Mouse (Mus musculus): ENCODE measurements around the gene E4f1. TPM values are rescaled to one million over a fixed set of nuclear protein-coding genes. Genes with fewer than 3 reads are reported as not detected.
A peak's percentile ranks its signal among the peaks of the same experiment; 100 is the strongest.

Gene E4f1
- 37.9 and 54.0 TPM in 2 replicates for polyA plus RNA-seq (2015; fragmentation: Nextera tagmentation; extraction: Ambion mirVana)

DNA sequence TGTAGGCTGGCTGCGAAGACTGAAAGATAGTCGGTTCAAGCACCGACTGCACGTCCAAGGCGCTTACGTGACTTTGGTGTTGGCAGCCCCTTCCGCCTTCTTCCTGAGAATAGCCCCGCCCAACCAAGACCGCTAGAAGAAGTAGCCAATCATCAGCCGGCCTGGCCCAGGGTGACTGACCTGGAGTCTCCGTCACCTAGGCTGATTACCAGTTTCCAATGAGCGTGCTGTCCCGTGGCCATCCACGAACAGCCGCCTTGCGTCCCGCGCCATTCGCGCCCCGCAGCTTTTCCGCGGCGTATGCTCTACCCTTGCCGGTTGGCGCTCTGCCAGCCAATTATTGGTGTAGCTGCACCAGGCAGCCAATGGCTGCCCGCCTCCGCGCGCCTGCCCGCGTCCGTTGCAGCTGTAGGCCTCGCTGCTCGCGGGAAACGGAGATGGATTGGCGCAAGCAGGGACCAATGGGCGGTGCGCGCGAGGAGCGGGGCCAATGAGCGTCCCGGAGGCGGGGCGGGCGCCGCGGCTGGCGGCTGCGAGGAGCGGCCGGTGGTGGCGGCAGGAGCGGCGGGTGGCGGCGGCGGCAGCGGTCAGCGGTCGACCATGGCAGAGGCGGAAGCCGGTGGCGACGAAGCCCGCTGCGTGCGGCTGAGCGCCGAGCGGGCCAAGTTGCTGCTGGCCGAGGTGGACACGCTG lies at the start of gene E4f1, which contains the start of gene Pgp:
Gene E4f1 (minus strand): TSS at position 404 of the 693 bp plus-strand sequence.
Gene Pgp (plus strand): TSS at position 483 of the 693 bp plus-strand sequence.
- peak within 1 kb of the TSS; percentile 86 for H3K27ac ChIP-seq (ENCODE audit: low read length)
- H3K36me3 ChIP-seq (ENCODE audit: control insufficient read depth, insufficient read depth), result no peaks in the 10 kb centered on the region
- ATAC-seq, result peak; percentile 99
- H3K4me1 ChIP-seq (replicated peaks; ENCODE audit: control insufficient read depth, insufficient read depth, low read length), result peaks cover 25% of the 10 kb centered on the region
- H3K9ac ChIP-seq (replicated peaks; ENCODE audit: low read depth, low read length), result peak within 1 kb of the TSS; percentile 74
- WGBS, result under 1% methylated on average over 73 of the region's 75 CpGs
- peak within 1 kb of the TSS; percentile 76 for H3K4me3 ChIP-seq (replicated peaks; ENCODE audit: low read length)
- H3K27me3 ChIP-seq (replicated peaks; ENCODE audit: control insufficient read depth, insufficient read depth, low read length), result no peaks in the 10 kb centered on the region
- H3K4me2 ChIP-seq (ENCODE audit: low read length), result peak within 1 kb of the TSS; percentile 97
- no peaks in the 10 kb centered on the region for H3K9me3 ChIP-seq (ENCODE audit: control insufficient read depth, low read length)

DNA sequence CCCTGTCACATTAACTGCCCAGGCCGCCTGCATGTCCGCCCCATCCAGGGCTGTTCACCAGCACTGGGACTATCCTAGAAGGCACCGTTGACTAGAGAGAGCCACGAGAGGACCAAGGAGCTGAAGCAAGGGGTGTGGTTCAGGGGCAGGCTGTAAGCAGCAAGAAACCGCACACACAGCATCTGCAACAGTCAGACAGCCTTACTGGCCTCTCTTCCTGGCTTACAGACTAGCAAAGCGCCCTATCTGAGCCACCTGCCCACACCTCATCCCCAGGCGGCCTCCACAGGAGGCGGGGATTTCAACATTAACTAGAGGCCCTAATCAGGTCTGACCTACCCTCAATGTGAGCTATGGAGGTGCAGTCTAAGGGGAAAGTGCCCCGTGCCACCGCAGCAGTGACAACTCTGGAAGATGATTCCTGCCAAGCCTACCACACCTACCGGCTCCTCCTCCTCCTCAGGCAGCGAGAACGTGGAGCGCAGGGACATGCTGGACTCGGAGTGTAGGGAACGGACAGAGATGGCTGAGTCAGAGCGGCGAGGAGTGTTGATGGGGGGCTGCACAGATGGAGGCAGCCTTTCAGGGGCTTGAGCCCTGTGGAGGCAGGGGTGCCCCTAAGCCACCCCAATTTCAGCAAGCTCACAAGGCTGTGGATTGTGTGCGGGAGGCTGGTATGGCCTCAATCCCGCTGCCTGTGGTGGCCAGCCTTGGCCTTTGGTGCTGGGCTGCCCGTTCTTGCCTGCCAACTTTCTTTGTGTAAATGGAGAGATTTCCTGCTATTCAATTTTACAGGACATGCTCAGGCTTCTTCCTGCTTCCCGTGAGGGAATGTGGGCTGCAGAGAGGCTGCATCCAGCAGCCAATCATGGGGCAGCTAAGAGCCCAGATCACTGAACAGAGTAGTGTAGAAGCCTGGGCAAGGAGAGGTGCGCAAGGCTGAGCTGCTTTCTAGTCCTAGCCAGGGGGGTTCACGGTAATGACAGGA lies 44.5 kb upstream of the E4f1 start:
- Histone ChIP-seq H3K36me3 (ENCODE audit: control insufficient read depth, insufficient read depth) (peaks cover 32% of the 10 kb centered on the region), H3K27me3 (replicated peaks; ENCODE audit: control insufficient read depth, insufficient read depth, low read length) (no peaks in the 10 kb centered on the region), H3K9me3 (ENCODE audit: control insufficient read depth, low read length) (no peaks in the 10 kb centered on the region), H3K27ac (ENCODE audit: low read length) (no peak overlapping the region), H3K4me3 (replicated peaks; ENCODE audit: low read length) (no peak overlapping the region), H3K4me1 (replicated peaks; ENCODE audit: control insufficient read depth, insufficient read depth, low read length) (no peaks in the 10 kb centered on the region), H3K4me2 (ENCODE audit: low read length) (no peak overlapping the region), H3K9ac (replicated peaks; ENCODE audit: low read depth, low read length) (no peak overlapping the region)
- no peak for ATAC-seq
- 90% methylated on average over 24 of the region's 24 CpGs for WGBS

DNA sequence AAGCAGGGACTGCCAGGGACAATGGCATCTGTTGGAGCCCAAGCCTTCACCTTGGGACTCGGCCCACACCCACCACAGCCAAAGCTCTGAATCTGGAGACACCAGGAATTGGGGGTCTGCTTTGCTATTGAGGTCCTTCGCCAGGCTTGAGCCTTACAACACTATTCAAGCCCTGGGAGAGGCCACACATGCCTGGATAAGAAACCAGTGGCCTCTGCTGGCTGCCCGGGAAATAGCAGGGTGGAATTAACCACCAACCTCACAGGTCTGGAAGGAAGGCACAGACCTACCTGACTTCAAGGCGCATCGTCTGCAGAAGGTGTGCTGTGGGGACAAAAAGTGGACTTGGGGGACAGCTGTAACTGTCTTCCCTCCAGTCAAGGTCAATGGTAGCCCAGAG lies 43.5 kb upstream of the E4f1 start:
- Histone ChIP-seq H3K9ac (replicated peaks; ENCODE audit: low read depth, low read length) (no peak overlapping the region), H3K4me3 (replicated peaks; ENCODE audit: low read length) (no peak overlapping the region), H3K36me3 (ENCODE audit: control insufficient read depth, insufficient read depth) (peaks cover 34% of the 10 kb centered on the region), H3K27me3 (replicated peaks; ENCODE audit: control insufficient read depth, insufficient read depth, low read length) (no peaks in the 10 kb centered on the region), H3K27ac (ENCODE audit: low read length) (no peak overlapping the region), H3K9me3 (ENCODE audit: control insufficient read depth, low read length) (no peaks in the 10 kb centered on the region), H3K4me2 (ENCODE audit: low read length) (no peak overlapping the region), H3K4me1 (replicated peaks; ENCODE audit: control insufficient read depth, insufficient read depth, low read length) (no peaks in the 10 kb centered on the region)
- WGBS, result 66% methylated on average over 5 of the region's 5 CpGs
- ATAC-seq, result peak; percentile 65

DNA sequence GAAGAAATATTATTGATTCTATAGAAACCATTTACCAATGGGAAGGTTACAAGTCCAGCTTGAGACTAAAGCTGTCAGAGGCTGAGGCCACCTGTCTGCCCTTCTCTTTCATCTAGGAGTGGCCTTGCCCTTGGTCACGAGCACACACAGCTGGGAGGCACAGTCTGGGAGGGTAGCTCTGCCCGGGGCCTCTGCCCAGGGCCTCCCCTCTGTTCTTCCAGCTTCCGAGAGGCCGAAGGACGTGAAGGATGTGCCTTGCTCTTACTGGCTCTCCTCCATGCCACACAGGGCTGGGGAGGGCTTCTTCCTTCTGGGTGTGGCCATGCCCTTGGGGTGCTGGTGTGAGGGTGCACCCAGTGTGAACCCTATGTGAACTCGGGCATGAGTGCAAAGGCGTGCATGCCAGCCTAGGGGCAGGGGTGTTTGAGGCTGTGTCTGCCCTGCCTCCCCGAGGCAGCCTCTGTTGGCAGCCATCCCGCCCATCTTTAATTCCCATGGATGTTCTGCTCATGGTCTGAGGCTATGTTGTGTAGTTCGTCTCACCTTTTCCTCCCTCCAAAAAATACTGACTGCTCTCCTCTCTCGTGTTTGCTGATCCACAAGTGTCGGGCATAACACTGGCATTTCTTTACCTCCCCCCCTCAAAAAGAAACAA lies 37.8 kb upstream of the E4f1 start:
- Histone ChIP-seq H3K4me1 (replicated peaks; ENCODE audit: control insufficient read depth, insufficient read depth, low read length) (no peaks in the 10 kb centered on the region), H3K9ac (replicated peaks; ENCODE audit: low read depth, low read length) (no peak overlapping the region), H3K4me3 (replicated peaks; ENCODE audit: low read length) (no peak overlapping the region), H3K4me2 (ENCODE audit: low read length) (no peak overlapping the region), H3K27ac (ENCODE audit: low read length) (no peak overlapping the region), H3K27me3 (replicated peaks; ENCODE audit: control insufficient read depth, insufficient read depth, low read length) (no peaks in the 10 kb centered on the region), H3K9me3 (ENCODE audit: control insufficient read depth, low read length) (no peaks in the 10 kb centered on the region), H3K36me3 (ENCODE audit: control insufficient read depth, insufficient read depth) (peaks cover 43% of the 10 kb centered on the region)
- no peak for ATAC-seq
- WGBS, result 78% methylated on average over 12 of the region's 12 CpGs

DNA sequence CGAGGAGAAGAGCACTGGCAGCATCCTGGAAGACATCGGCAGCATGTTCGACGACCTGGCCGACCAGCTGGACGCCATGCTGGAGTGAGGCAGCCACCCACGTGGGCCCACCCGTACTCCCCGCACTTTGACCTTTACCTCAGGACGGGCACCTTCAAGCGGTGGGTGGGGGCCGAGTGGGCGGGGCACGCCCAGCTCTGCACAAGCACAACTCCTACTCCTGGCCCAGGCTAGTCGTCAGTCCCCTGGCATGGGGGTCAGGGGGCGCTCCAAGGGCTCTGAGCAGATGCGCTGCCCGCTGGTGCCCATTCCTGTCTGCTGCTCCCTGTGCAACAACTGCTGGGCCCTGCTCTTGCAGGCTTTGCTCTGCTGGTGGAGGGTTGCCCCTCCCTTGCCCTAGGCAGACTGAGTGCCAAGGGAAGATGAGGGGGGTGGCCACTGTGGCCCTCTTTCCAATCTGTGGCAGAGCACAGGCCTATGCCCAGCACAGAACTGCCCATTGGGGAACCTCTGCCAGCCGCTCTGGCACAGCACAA lies 37.1 kb upstream of the E4f1 start:
- Histone ChIP-seq H3K4me2 (ENCODE audit: low read length) (no peak overlapping the region), H3K27ac (ENCODE audit: low read length) (no peak overlapping the region), H3K9ac (replicated peaks; ENCODE audit: low read depth, low read length) (no peak overlapping the region), H3K4me3 (replicated peaks; ENCODE audit: low read length) (no peak overlapping the region), H3K4me1 (replicated peaks; ENCODE audit: control insufficient read depth, insufficient read depth, low read length) (no peaks in the 10 kb centered on the region), H3K36me3 (ENCODE audit: control insufficient read depth, insufficient read depth) (peaks cover 45% of the 10 kb centered on the region), H3K9me3 (ENCODE audit: control insufficient read depth, low read length) (no peaks in the 10 kb centered on the region), H3K27me3 (replicated peaks; ENCODE audit: control insufficient read depth, insufficient read depth, low read length) (no peaks in the 10 kb centered on the region)
- 55% methylated on average over 19 of the region's 19 CpGs for WGBS
- ATAC-seq, result peak; percentile 24; the same call in 1 of the 2 replicates

DNA sequence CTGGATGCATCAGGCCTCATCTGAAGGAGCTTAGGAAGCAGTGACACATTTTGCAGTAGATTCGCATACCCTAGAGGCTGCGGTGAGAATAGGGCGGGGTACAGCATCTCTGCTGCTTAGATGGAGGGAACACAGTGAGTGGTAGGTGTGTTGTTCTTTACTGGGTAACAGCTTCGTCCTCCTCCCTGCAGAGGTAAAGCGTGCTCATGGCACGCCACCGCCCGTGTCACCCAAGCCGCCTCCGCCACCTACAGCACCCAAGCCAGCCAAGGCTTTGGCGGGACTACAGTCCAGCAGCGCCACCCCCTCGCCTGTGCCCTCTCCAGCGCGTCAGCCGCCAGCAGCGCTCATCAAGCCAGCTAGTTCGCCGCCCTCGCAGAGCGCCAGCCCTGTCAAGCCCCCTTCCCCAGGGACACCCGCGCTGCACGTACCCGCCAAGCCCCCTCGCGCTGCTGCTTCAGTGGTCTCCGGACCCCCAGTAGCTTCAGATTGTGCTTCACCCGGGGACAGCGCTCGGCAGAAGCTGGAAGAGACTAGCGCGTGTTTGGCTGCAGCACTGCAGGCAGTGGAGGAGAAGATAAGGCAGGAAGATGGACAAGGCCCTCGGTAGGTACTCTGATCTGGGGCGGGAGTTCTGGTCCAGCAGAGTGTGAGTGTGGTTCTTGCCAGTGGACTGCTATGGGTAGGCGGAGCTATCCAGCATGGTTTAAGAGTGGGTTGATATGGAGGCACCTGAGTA lies 36.4 kb upstream of the E4f1 start:
- ATAC-seq, result no peak; the same call in 1 of the 2 replicates
- Histone ChIP-seq H3K9ac (replicated peaks; ENCODE audit: low read depth, low read length) (no peak overlapping the region), H3K27me3 (replicated peaks; ENCODE audit: control insufficient read depth, insufficient read depth, low read length) (no peaks in the 10 kb centered on the region), H3K9me3 (ENCODE audit: control insufficient read depth, low read length) (no peaks in the 10 kb centered on the region), H3K4me1 (replicated peaks; ENCODE audit: control insufficient read depth, insufficient read depth, low read length) (no peaks in the 10 kb centered on the region), H3K4me3 (replicated peaks; ENCODE audit: low read length) (no peak overlapping the region), H3K4me2 (ENCODE audit: low read length) (no peak overlapping the region), H3K36me3 (ENCODE audit: control insufficient read depth, insufficient read depth) (peaks cover 43% of the 10 kb centered on the region), H3K27ac (ENCODE audit: low read length) (no peak overlapping the region)
- 33% methylated on average over 36 of the region's 36 CpGs for WGBS

DNA sequence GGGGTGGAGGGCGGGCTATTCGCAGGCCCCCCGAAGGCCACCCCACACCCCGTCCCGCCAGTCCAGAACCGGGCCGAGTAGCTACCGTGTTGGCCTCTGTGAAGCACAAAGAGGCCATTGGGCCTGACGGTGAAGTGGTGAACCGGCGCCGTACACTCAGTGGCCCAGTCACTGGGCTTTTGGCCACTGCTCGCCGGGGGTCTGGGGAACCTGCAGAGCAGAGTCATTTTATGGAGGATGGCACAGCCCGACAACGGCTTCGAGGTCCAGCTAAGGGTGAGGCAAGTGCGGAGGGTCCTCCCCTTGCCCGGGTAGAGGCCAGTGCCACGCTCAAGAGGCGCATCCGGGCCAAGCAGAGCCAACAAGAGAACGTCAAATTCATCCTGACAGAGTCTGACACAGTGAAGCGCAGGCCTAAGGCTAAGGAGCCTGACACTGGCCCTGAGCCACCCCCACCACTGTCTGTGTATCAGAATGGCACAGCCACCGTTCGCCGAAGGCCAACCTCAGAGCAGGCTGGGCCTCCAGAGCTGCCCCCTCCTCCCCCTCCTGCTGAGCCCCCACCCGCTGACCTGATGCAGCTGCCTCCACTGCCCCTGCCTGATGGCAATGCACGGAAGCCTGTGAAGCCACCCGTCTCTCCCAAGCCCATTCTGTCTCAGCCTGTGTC lies 35.3 kb upstream of the E4f1 start:
- 88% methylated on average over 30 of the region's 30 CpGs for WGBS
- Histone ChIP-seq H3K4me1 (replicated peaks; ENCODE audit: control insufficient read depth, insufficient read depth, low read length) (no peaks in the 10 kb centered on the region), H3K9me3 (ENCODE audit: control insufficient read depth, low read length) (no peaks in the 10 kb centered on the region), H3K4me3 (replicated peaks; ENCODE audit: low read length) (no peak overlapping the region), H3K9ac (replicated peaks; ENCODE audit: low read depth, low read length) (no peak overlapping the region), H3K27ac (ENCODE audit: low read length) (no peak overlapping the region), H3K36me3 (ENCODE audit: control insufficient read depth, insufficient read depth) (peaks cover 37% of the 10 kb centered on the region), H3K27me3 (replicated peaks; ENCODE audit: control insufficient read depth, insufficient read depth, low read length) (no peaks in the 10 kb centered on the region), H3K4me2 (ENCODE audit: low read length) (no peak overlapping the region)
- no peak for ATAC-seq

DNA sequence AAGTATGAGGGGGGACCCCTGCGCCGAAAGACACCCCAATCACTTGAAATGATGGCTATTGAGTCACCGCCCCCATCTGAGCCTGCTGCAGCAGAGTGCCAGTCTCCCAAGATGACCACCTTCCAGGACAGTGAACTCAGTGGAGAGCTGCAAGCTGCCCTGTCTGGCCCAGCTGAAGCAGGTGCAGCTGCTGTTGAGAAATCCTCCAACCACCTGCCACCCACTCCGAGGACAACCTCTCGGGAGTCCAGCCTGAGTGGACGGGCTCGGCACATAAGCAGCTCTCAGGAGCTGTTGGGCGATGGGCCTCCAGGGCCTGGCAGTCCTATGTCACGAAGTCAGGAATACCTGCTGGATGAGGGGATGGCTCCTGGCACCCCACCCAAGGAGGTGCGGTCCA lies 34.0 kb upstream of the E4f1 start:
- Histone ChIP-seq H3K4me2 (ENCODE audit: low read length) (no peak overlapping the region), H3K4me1 (replicated peaks; ENCODE audit: control insufficient read depth, insufficient read depth, low read length) (no peaks in the 10 kb centered on the region), H3K27ac (ENCODE audit: low read length) (no peak overlapping the region), H3K9me3 (ENCODE audit: control insufficient read depth, low read length) (no peaks in the 10 kb centered on the region), H3K27me3 (replicated peaks; ENCODE audit: control insufficient read depth, insufficient read depth, low read length) (no peaks in the 10 kb centered on the region), H3K9ac (replicated peaks; ENCODE audit: low read depth, low read length) (no peak overlapping the region), H3K36me3 (ENCODE audit: control insufficient read depth, insufficient read depth) (peaks cover 27% of the 10 kb centered on the region), H3K4me3 (replicated peaks; ENCODE audit: low read length) (no peak overlapping the region)
- no peak for ATAC-seq
- 95% methylated on average over 10 of the region's 10 CpGs for WGBS
